Mouse (Mus musculus) kidney, postnatal 0 days (tissue): ENCODE data around the gene Gm340. TPM values are rescaled to one million over a fixed set of nuclear protein-coding genes. Genes with fewer than 3 reads are reported as not detected.

Experiments used
- ATAC-seq: fragments of 200-750 bp; cut with Nextera tagmentation; replicated peaks from 2 replicates; pipeline ENCODE4 v1.8.0; 2017; ENCODE audit warnings: low read depth, moderate number of reproducible peaks, moderate TSS enrichment, moderate library complexity; ENCODE audit not compliant: low FRiP score
- DNase-seq: peaks from one replicate; pipeline ENCODE4 v3.0.0-alpha.2; 2016; ENCODE audit warnings: low spot score
- H3K27ac ChIP-seq: fragments of 300-500 bp; sonication (generic); 2 replicates; pipeline ENCODE4 v1.5.1; 2014; ENCODE audit warnings: mild to moderate bottlenecking
- H3K27me3 ChIP-seq: fragments of 300-500 bp; sonication (generic); 2 replicates; pipeline ENCODE4 v1.6.1; 2014; ENCODE audit warnings: low read length, mixed read lengths; ENCODE audit not compliant: insufficient read depth
- H3K36me3 ChIP-seq: fragments of 300-500 bp; sonication (generic); 2 replicates; pipeline ENCODE4 v1.6.1; 2014; ENCODE audit warnings: low read length, mixed read lengths; ENCODE audit not compliant: insufficient read depth
- H3K4me1 ChIP-seq: fragments of 300-500 bp; sonication (generic); replicated peaks from 2 replicates; pipeline ENCODE4 v1.6.1; 2014; ENCODE audit warnings: antibody characterized with exemption, low read length, mixed read lengths; ENCODE audit not compliant: insufficient read depth
- H3K4me2 ChIP-seq: fragments of 300-500 bp; sonication (generic); 2 replicates; pipeline ENCODE4 v1.6.1; 2014; ENCODE audit warnings: mild to moderate bottlenecking, low read length, moderate library complexity, mixed read lengths
- H3K4me3 ChIP-seq: fragments of 300-500 bp; sonication (generic); replicated peaks from 2 replicates; pipeline ENCODE4 v1.5.1; 2014; ENCODE audit warnings: low read depth, low read length
- H3K9ac ChIP-seq: fragments of 300-500 bp; sonication (generic); 2 replicates; pipeline ENCODE4 v1.6.1; 2014; ENCODE audit warnings: low read depth, low read length
- H3K9me3 ChIP-seq: fragments of 300-500 bp; sonication (generic); replicated peaks from 2 replicates; pipeline ENCODE4 v1.6.1; 2016; ENCODE audit warnings: low read length, inconsistent platforms, mixed read lengths
- CTCF ChIP-seq: IDR thresholded peaks from 2 replicates; pipeline ENCODE4 v1.5.1; 2016; ENCODE audit warnings: antibody characterized with exemption, low read depth, mild to moderate bottlenecking, moderate library complexity
- WGBS: fragments of 180-500 bp; shearing (Covaris S2); extraction: QIAGEN DNeasy Blood & Tissue Kit; methylation state at CpG from one replicate; pipeline ENCODE4 v1.1.7; 2014; 5-methylcytosine and 5-hydroxymethylcytosine counted together
- microRNA-seq: library from miRNA; unstranded; fragments of <30 nt; microRNA quantifications from one replicate; pipeline ENCODE4, GENCODE M21; 2016
- polyA plus RNA-seq: library from polyadenylated mRNA; unstranded; fragments of >200 nt; fragmentation: Nextera tagmentation; extraction: Ambion mirVana; gene quantifications from 2 replicates; pipeline ENCODE4 v1.2.1, GENCODE M21; 2015

Gm340 gene
- polyA plus RNA-seq, 1 experiment from 2014 or later: 1.4 TPM

DNA sequence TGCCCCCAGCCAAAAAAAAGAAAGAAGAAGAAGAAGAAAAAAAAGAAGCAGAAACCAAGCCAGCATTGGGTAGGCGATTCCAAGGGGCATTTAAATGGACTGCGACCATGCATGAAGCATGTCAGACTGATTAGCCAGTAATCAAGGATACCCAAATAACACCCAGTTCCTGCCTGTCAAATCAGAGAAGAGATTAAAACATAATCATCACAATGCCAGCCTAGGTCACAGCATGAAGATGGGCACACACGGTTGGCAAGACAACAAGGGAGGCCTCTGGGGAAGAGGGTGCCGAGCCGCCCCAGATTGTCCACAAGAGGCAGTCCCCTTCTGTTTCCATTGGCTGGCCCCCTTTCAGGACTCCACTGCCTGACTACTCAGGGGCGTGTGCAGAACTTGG lies 52.8 kb downstream of the Gm340 start:
- no peak for TF ChIP-seq CTCF
- Histone ChIP-seq H3K27me3 (no peaks in the 10 kb centered on the region), H3K9ac (no peak overlapping the region), H3K4me1 (no peaks in the 10 kb centered on the region), H3K4me3 (no peak overlapping the region), H3K27ac (no peak overlapping the region), H3K4me2 (no peak overlapping the region), H3K36me3 (no peaks in the 10 kb centered on the region), H3K9me3 (no peaks in the 10 kb centered on the region)
- WGBS: 57% methylated on average over 6 of the region's 6 CpGs
- ATAC-seq: no peak
- no peak for DNase-seq

Small RNAs within 50 kb of the gene (microRNA-seq; reads per million reads assigned to microRNA genes)
- gene Mir8091: not detected

Other genes starting within 250 kb of the Gm340 start
- gene Pik3ap1, start 197.3 kb upstream of the Gm340 start, polyA plus RNA-seq: 1.3 and 1.7 TPM in 2 replicates
- gene Lcor, start 99.7 kb upstream of the Gm340 start, polyA plus RNA-seq: 14.0 and 14.7 TPM in 2 replicates
- gene Slit1, start 161.3 kb downstream of the Gm340 start, polyA plus RNA-seq: 3.2 and 3.4 TPM in 2 replicates
- 9.1 and 9.5 TPM in 2 replicates for gene Arhgap19, start 219.7 kb downstream of the Gm340 start, polyA plus RNA-seq
- gene Frat1, start 247.6 kb downstream of the Gm340 start, polyA plus RNA-seq: 11.1 and 11.4 TPM in 2 replicates